Mouse (Mus musculus): ENCODE results near the gene Inpp5d. TPM values are rescaled to one million over a fixed set of nuclear protein-coding genes. Genes with fewer than 3 reads are reported as not detected.

Gene Inpp5d
- total and polyA plus RNA-seq, 2 experiments from 2014 or later: 3.1 to 6.4 TPM

GRCm38 (mm10) chr1:87580824-87581223, 39.3 kb upstream of the Inpp5d start:
- no peak for DNase-seq (ENCODE audit: low spot score)
- no peaks in the 10 kb centered on the region for H3K9me3 ChIP-seq (ENCODE audit: low read length)
- H3K4me2 ChIP-seq (ENCODE audit: low read depth, low read length, poor library complexity, severe bottlenecking): no peak overlapping the region
- WGBS: 23% methylated on average over 3 of the region's 3 CpGs
- no peaks in the 10 kb centered on the region for H3K27me3 ChIP-seq (ENCODE audit: insufficient read depth, low read length)
- no peaks in the 10 kb centered on the region for H3K4me1 ChIP-seq (ENCODE audit: insufficient read depth, low read length)
- H3K36me3 ChIP-seq (ENCODE audit: insufficient read depth, low read length): no peaks in the 10 kb centered on the region
- no peak for ATAC-seq (ENCODE audit: low FRiP score)
- H3K4me3 ChIP-seq (ENCODE audit: low read depth, low read length): no peak overlapping the region
- no peak overlapping the region for H3K9ac ChIP-seq (replicated peaks; ENCODE audit: low read length, poor library complexity, severe bottlenecking)
- no peak overlapping the region for H3K27ac ChIP-seq (ENCODE audit: low read depth, low read length)
- TF ChIP-seq CTCF (IDR thresholded peaks at IDR 0.05): no peak

- TF ChIP-seq CTCF (IDR thresholded peaks at IDR 0.05): no peak
Observed at GRCm38 (mm10) chr1:87589162-87589561, 30.9 kb upstream of the Inpp5d start.

GRCm38 (mm10) chr1:87589980-87590379, 30.1 kb upstream of the Inpp5d start:
- Histone ChIP-seq H3K9ac (replicated peaks; ENCODE audit: low read length, poor library complexity, severe bottlenecking) (no peak overlapping the region), H3K4me3 (ENCODE audit: low read depth, low read length) (no peak overlapping the region), H3K36me3 (ENCODE audit: insufficient read depth, low read length) (no peaks in the 10 kb centered on the region), H3K27me3 (ENCODE audit: insufficient read depth, low read length) (no peaks in the 10 kb centered on the region), H3K4me2 (ENCODE audit: low read depth, low read length, poor library complexity, severe bottlenecking) (no peak overlapping the region), H3K9me3 (ENCODE audit: low read length) (no peaks in the 10 kb centered on the region), H3K27ac (ENCODE audit: low read depth, low read length) (no peak overlapping the region), H3K4me1 (ENCODE audit: insufficient read depth, low read length) (no peaks in the 10 kb centered on the region)
- DNase-seq (ENCODE audit: low spot score) (no peak), ATAC-seq (ENCODE audit: low FRiP score) (no peak)
- TF ChIP-seq CTCF (IDR thresholded peaks at IDR 0.05): no peak
- 91% methylated on average over 8 of the region's 8 CpGs for WGBS

More at GRCm38 (mm10) chr1:87589162-87589561, 30.9 kb upstream of the Inpp5d start:
- DNase-seq (ENCODE audit: low spot score) (no peak), ATAC-seq (ENCODE audit: low FRiP score) (no peak)
- no peak overlapping the region for H3K27ac ChIP-seq (ENCODE audit: low read depth, low read length)
- H3K9me3 ChIP-seq (ENCODE audit: low read length): no peaks in the 10 kb centered on the region
- no peak overlapping the region for H3K4me3 ChIP-seq (ENCODE audit: low read depth, low read length)
- H3K36me3 ChIP-seq (ENCODE audit: insufficient read depth, low read length): no peaks in the 10 kb centered on the region
- no peak overlapping the region for H3K4me2 ChIP-seq (ENCODE audit: low read depth, low read length, poor library complexity, severe bottlenecking)
- 89% methylated on average over 7 of the region's 7 CpGs for WGBS
- H3K4me1 ChIP-seq (ENCODE audit: insufficient read depth, low read length): no peaks in the 10 kb centered on the region
- no peaks in the 10 kb centered on the region for H3K27me3 ChIP-seq (ENCODE audit: insufficient read depth, low read length)
- H3K9ac ChIP-seq (replicated peaks; ENCODE audit: low read length, poor library complexity, severe bottlenecking): no peak overlapping the region

GRCm38 (mm10) chr1:87594261-87594660, 25.9 kb upstream of the Inpp5d start:
- Histone ChIP-seq H3K4me3 (ENCODE audit: low read depth, low read length) (no peak overlapping the region), H3K9ac (replicated peaks; ENCODE audit: low read length, poor library complexity, severe bottlenecking) (no peak overlapping the region), H3K27me3 (ENCODE audit: insufficient read depth, low read length) (no peaks in the 10 kb centered on the region), H3K27ac (ENCODE audit: low read depth, low read length) (no peak overlapping the region), H3K36me3 (ENCODE audit: insufficient read depth, low read length) (no peaks in the 10 kb centered on the region), H3K4me1 (ENCODE audit: insufficient read depth, low read length) (no peaks in the 10 kb centered on the region), H3K9me3 (ENCODE audit: low read length) (no peaks in the 10 kb centered on the region), H3K4me2 (ENCODE audit: low read depth, low read length, poor library complexity, severe bottlenecking) (no peak overlapping the region)
- no peak for TF ChIP-seq CTCF (IDR thresholded peaks at IDR 0.05)
- DNase-seq (ENCODE audit: low spot score): no peak
- no peak for ATAC-seq (ENCODE audit: low FRiP score)
- WGBS: 71% methylated on average over 3 of the region's 3 CpGs

- H3K4me1 ChIP-seq (ENCODE audit: insufficient read depth, low read length): no peaks in the 10 kb centered on the region
Observed at GRCm38 (mm10) chr1:87594671-87595070, 25.4 kb upstream of the Inpp5d start.

GRCm38 (mm10) chr1:87600533-87600932, 19.6 kb upstream of the Inpp5d start:
- 82% methylated on average over 7 of the region's 7 CpGs for WGBS
- H3K27me3 ChIP-seq (ENCODE audit: insufficient read depth, low read length): no peaks in the 10 kb centered on the region
- no peaks in the 10 kb centered on the region for H3K9me3 ChIP-seq (ENCODE audit: low read length)
- no peak overlapping the region for H3K27ac ChIP-seq (ENCODE audit: low read depth, low read length)
- no peaks in the 10 kb centered on the region for H3K4me1 ChIP-seq (ENCODE audit: insufficient read depth, low read length)
- H3K36me3 ChIP-seq (ENCODE audit: insufficient read depth, low read length): no peaks in the 10 kb centered on the region
- no peak for TF ChIP-seq CTCF (IDR thresholded peaks at IDR 0.05)
- DNase-seq (ENCODE audit: low spot score) (no peak), ATAC-seq (ENCODE audit: low FRiP score) (no peak)
- no peak overlapping the region for H3K4me3 ChIP-seq (ENCODE audit: low read depth, low read length)
- no peak overlapping the region for H3K4me2 ChIP-seq (ENCODE audit: low read depth, low read length, poor library complexity, severe bottlenecking)
- no peak overlapping the region for H3K9ac ChIP-seq (replicated peaks; ENCODE audit: low read length, poor library complexity, severe bottlenecking)

More at GRCm38 (mm10) chr1:87594671-87595070, 25.4 kb upstream of the Inpp5d start:
- TF ChIP-seq CTCF (IDR thresholded peaks at IDR 0.05): no peak
- Histone ChIP-seq H3K27ac (ENCODE audit: low read depth, low read length) (no peak overlapping the region), H3K9me3 (ENCODE audit: low read length) (no peaks in the 10 kb centered on the region), H3K4me3 (ENCODE audit: low read depth, low read length) (no peak overlapping the region), H3K9ac (replicated peaks; ENCODE audit: low read length, poor library complexity, severe bottlenecking) (no peak overlapping the region), H3K36me3 (ENCODE audit: insufficient read depth, low read length) (no peaks in the 10 kb centered on the region), H3K27me3 (ENCODE audit: insufficient read depth, low read length) (no peaks in the 10 kb centered on the region), H3K4me2 (ENCODE audit: low read depth, low read length, poor library complexity, severe bottlenecking) (no peak overlapping the region)
- ATAC-seq (ENCODE audit: low FRiP score) (no peak), DNase-seq (ENCODE audit: low spot score) (no peak)
- 92% methylated on average over 10 of the region's 10 CpGs for WGBS

Data from midbrain, postnatal 0 days (tissue).